In genomic region chr7:49397441-49398003, GRCm38 (mm10) we compare ENCODE assay signal across 8 mouse cellular contexts.
A peak's percentile ranks its signal among the peaks of the same experiment; 100 is the strongest.
DNase-seq lines count a peak whose midpoint lies in the region; ATAC-seq and TF ChIP-seq lines count a peak whose summit lies in the region.

No protein-coding gene starts in this region.

- no peak for DNase-seq in embryonic facial prominence, embryonic 10.5 days (ENCODE audit: low spot score)
- DNase-seq in 3134 (ENCODE audit: extremely low read depth, insufficient read length, low spot score) = peak; percentile 64
- DNase-seq in embryonic facial prominence, embryonic 14.5 days (ENCODE audit: low spot score) = peak; percentile 82
- peak; percentile 99 for DNase-seq in liver, adult 2 months (ENCODE audit: extremely low read depth, low read depth, low spot score)
- DNase-seq in stomach, postnatal 0 days (ENCODE audit: low spot score) = peak; percentile 19
- no peak for DNase-seq in urinary bladder, postnatal 36 days (ENCODE audit: low spot score in 2 of 2)

- H3K36me3 ChIP-seq in embryonic facial prominence, embryonic 13.5 days = no peaks in the 10 kb centered on the region
- no peaks in the 10 kb centered on the region for H3K36me3 ChIP-seq in embryonic facial prominence, embryonic 10.5 days (replicated peaks)
- H3K36me3 ChIP-seq in embryonic facial prominence, embryonic 14.5 days (ENCODE audit: control insufficient read depth, insufficient read depth, low read length) = no peaks in the 10 kb centered on the region
- no peaks in the 10 kb centered on the region for H3K36me3 ChIP-seq in liver, adult 2 months (ENCODE audit: control insufficient read depth, insufficient read depth, low read length)
- no peaks in the 10 kb centered on the region for H3K36me3 ChIP-seq in stomach, postnatal 0 days (ENCODE audit: control insufficient read depth, insufficient read depth, low read length)
- no peaks in the 10 kb centered on the region for H3K36me3 ChIP-seq in forebrain, embryonic 15.5 days

- no peaks in the 10 kb centered on the region for H3K27me3 ChIP-seq in embryonic facial prominence, embryonic 13.5 days
- H3K27me3 ChIP-seq in embryonic facial prominence, embryonic 10.5 days (replicated peaks; ENCODE audit: low read depth, poor library complexity, severe bottlenecking) = no peaks in the 10 kb centered on the region
- H3K27me3 ChIP-seq in embryonic facial prominence, embryonic 14.5 days (replicated peaks; ENCODE audit: control insufficient read depth, insufficient read depth, low read length) = no peaks in the 10 kb centered on the region
- H3K27me3 ChIP-seq in liver, adult 2 months (ENCODE audit: control insufficient read depth, insufficient read depth, low read length) = no peaks in the 10 kb centered on the region
- H3K27me3 ChIP-seq in stomach, postnatal 0 days (ENCODE audit: control insufficient read depth, insufficient read depth, low read length) = no peaks in the 10 kb centered on the region
- H3K27me3 ChIP-seq in forebrain, embryonic 15.5 days = no peaks in the 10 kb centered on the region

- no peak for TF ChIP-seq POLR2A in liver, adult 2 months (IDR thresholded peaks at IDR 0.05; ENCODE audit: extremely low read depth, insufficient read depth, low read length)

- TF ChIP-seq CTCF in liver, adult 2 months (IDR thresholded peaks at IDR 0.05; ENCODE audit: low read depth, low read length) = no peak
- TF ChIP-seq CTCF in stomach, postnatal 0 days (IDR thresholded peaks at IDR 0.05; ENCODE audit: low read depth) = no peak

- no peak overlapping the region for H3K9ac ChIP-seq in embryonic facial prominence, embryonic 13.5 days
- H3K9ac ChIP-seq in embryonic facial prominence, embryonic 14.5 days (ENCODE audit: low read depth, low read length) = peak overlapping the region; percentile 14; the same call in 1 of the 2 replicates
- H3K9ac ChIP-seq in liver, adult 2 months (ENCODE audit: low read depth, low read length) = peak overlapping the region; percentile 5; the same call in 1 of the 2 replicates
- no peak overlapping the region for H3K9ac ChIP-seq in stomach, postnatal 0 days (ENCODE audit: low read length)
- no peak overlapping the region for H3K9ac ChIP-seq in forebrain, embryonic 15.5 days (replicated peaks)

- no peak overlapping the region for H3K4me3 ChIP-seq in embryonic facial prominence, embryonic 13.5 days
- no peak overlapping the region for H3K4me3 ChIP-seq in embryonic facial prominence, embryonic 10.5 days
- H3K4me3 ChIP-seq in embryonic facial prominence, embryonic 14.5 days (ENCODE audit: low read depth, low read length) = no peak overlapping the region
- no peak overlapping the region for H3K4me3 ChIP-seq in liver, adult 2 months (ENCODE audit: insufficient read depth, low read depth, low read length)
- no peak overlapping the region for H3K4me3 ChIP-seq in stomach, postnatal 0 days (ENCODE audit: low read depth, low read length)
- no peak overlapping the region for H3K4me3 ChIP-seq in forebrain, embryonic 15.5 days

- no peak overlapping the region for H3K4me2 ChIP-seq in embryonic facial prominence, embryonic 13.5 days
- no peak overlapping the region for H3K4me2 ChIP-seq in embryonic facial prominence, embryonic 14.5 days (ENCODE audit: low read depth, low read length)
- no peak overlapping the region for H3K4me2 ChIP-seq in stomach, postnatal 0 days (replicated peaks; ENCODE audit: low read depth)
- H3K4me2 ChIP-seq in forebrain, embryonic 15.5 days (replicated peaks) = no peak overlapping the region

- H3K27ac ChIP-seq in embryonic facial prominence, embryonic 13.5 days = peak overlapping the region; percentile 60
- H3K27ac ChIP-seq in embryonic facial prominence, embryonic 10.5 days (replicated peaks) = no peak overlapping the region; the same call in 1 of the 2 replicates
- peak overlapping the region; percentile 63; the same call in 1 of the 2 replicates for H3K27ac ChIP-seq in embryonic facial prominence, embryonic 14.5 days (replicated peaks; ENCODE audit: low read depth, low read length)
- peak overlapping the region; percentile 77 for H3K27ac ChIP-seq in liver, adult 2 months (replicated peaks; ENCODE audit: insufficient read depth, low read depth, low read length)
- no peak overlapping the region for H3K27ac ChIP-seq in stomach, postnatal 0 days (replicated peaks)
- no peak overlapping the region for H3K27ac ChIP-seq in forebrain, embryonic 15.5 days (replicated peaks)

- H3K79me2 ChIP-seq in liver, adult 2 months (ENCODE audit: control insufficient read depth, insufficient read depth, low read length) = peaks cover 4% of the 10 kb centered on the region; the same call in 1 of the 2 replicates

- ATAC-seq in embryonic facial prominence, embryonic 13.5 days (ENCODE audit: insufficient number of reproducible peaks, insufficient read depth, low FRiP score, low TSS enrichment, low read depth) = no peak
- peak; percentile 46 for ATAC-seq in embryonic facial prominence, embryonic 14.5 days (ENCODE audit: low read depth)
- ATAC-seq in stomach, postnatal 0 days (ENCODE audit: low FRiP score, low TSS enrichment) = no peak
- no peak for ATAC-seq in forebrain, embryonic 15.5 days (replicated peaks)

- 52% methylated on average over 17 of the region's 17 CpGs for WGBS in embryonic facial prominence, embryonic 13.5 days
- 74% methylated on average over 17 of the region's 17 CpGs for WGBS in embryonic facial prominence, embryonic 10.5 days
- WGBS in embryonic facial prominence, embryonic 14.5 days = 52% methylated on average over 17 of the region's 17 CpGs
- WGBS in liver, adult 2 months = 15% methylated on average over 17 of the region's 17 CpGs
- 54% methylated on average over 17 of the region's 17 CpGs for WGBS in stomach, postnatal 0 days
- WGBS in forebrain, embryonic 15.5 days = 79% methylated on average over 17 of the region's 17 CpGs

- TF ChIP-seq EP300 in stomach, postnatal 0 days (optimal IDR thresholded peaks at IDR 0.05) = no peak

- H3K4me1 ChIP-seq in embryonic facial prominence, embryonic 13.5 days = peaks cover 53% of the 10 kb centered on the region
- peaks cover 38% of the 10 kb centered on the region for H3K4me1 ChIP-seq in embryonic facial prominence, embryonic 10.5 days
- peaks cover 36% of the 10 kb centered on the region for H3K4me1 ChIP-seq in embryonic facial prominence, embryonic 14.5 days (ENCODE audit: control insufficient read depth, insufficient read depth, low read length)
- peaks cover 26% of the 10 kb centered on the region for H3K4me1 ChIP-seq in liver, adult 2 months (ENCODE audit: control insufficient read depth, insufficient read depth, low read length)
- no peaks in the 10 kb centered on the region; the same call in 1 of the 2 replicates for H3K4me1 ChIP-seq in stomach, postnatal 0 days (replicated peaks; ENCODE audit: control insufficient read depth, insufficient read depth)
- H3K4me1 ChIP-seq in forebrain, embryonic 15.5 days = peaks cover 27% of the 10 kb centered on the region

- peaks cover 4% of the 10 kb centered on the region; the same call in 1 of the 2 replicates for H3K9me3 ChIP-seq in embryonic facial prominence, embryonic 13.5 days
- peaks cover 3% of the 10 kb centered on the region; the same call in 1 of the 2 replicates for H3K9me3 ChIP-seq in embryonic facial prominence, embryonic 10.5 days
- no peaks in the 10 kb centered on the region for H3K9me3 ChIP-seq in embryonic facial prominence, embryonic 14.5 days (ENCODE audit: control insufficient read depth, low read length)
- no peaks in the 10 kb centered on the region for H3K9me3 ChIP-seq in stomach, postnatal 0 days (ENCODE audit: control insufficient read depth, low read length)
- no peaks in the 10 kb centered on the region for H3K9me3 ChIP-seq in forebrain, embryonic 15.5 days

Comparison
In these comparisons a context has a peak if more than half of its experiments do, and no peak if none do; other contexts are left out.
1. H3K27ac ChIP-seq: peak in embryonic facial prominence, embryonic 13.5 days (single experiment), embryonic facial prominence, embryonic 14.5 days (single experiment) and liver, adult 2 months (single experiment); none in embryonic facial prominence, embryonic 10.5 days (single experiment), stomach, postnatal 0 days (single experiment) and forebrain, embryonic 15.5 days (single experiment).
2. H3K9ac ChIP-seq: peak in embryonic facial prominence, embryonic 14.5 days (single experiment) and liver, adult 2 months (single experiment); none in embryonic facial prominence, embryonic 13.5 days (single experiment), stomach, postnatal 0 days (single experiment) and forebrain, embryonic 15.5 days (single experiment).
3. DNase-seq: peak in 3134 (single experiment), embryonic facial prominence, embryonic 14.5 days (single experiment), liver, adult 2 months (single experiment) and stomach, postnatal 0 days (single experiment); none in embryonic facial prominence, embryonic 10.5 days (single experiment) and urinary bladder, postnatal 36 days (0 of 2).